Mouse (Mus musculus) spleen, adult 2 months (tissue): ENCODE results near the gene Cgn.

Experiments used
- CTCF ChIP-seq: fragments of 200-500 bp; IDR thresholded peaks from 2 replicates; pipeline ENCODE4 v1.5.1; 2011; ENCODE audit warnings: mild to moderate bottlenecking, inconsistent platforms; ENCODE audit not compliant: insufficient read depth, insufficient read length, insufficient replicate concordance; ENCODE audit errors: extremely low read depth
- POLR2A ChIP-seq: fragments of 200-500 bp; IDR thresholded peaks from 2 replicates; pipeline ENCODE4 v1.6.1; 2011; ENCODE audit warnings: low read depth, low read length, inconsistent platforms

DNA sequence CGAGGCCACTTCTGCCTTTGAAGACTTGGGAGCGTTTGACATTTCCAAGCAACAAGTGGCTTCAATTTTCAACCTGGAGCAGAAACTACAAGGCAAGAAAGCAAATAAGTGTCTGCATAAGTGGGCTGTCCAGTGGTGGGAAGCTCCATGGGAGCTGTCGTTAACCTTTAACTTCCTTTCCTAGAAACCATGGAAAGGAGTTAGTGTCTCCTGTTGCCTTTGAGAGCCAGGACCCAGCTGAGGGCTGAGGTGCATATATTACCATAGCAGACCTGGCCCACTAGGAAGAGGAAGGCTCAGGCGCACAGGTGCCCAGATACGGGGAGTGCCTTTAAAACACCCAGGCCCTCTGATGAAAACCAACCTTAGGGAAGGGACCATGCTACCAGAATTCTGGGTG, 46.4 kb upstream of the Cgn start:
- TF ChIP-seq CTCF (no peak), POLR2A (no peak)
